Mouse (Mus musculus): ENCODE data around the gene Hoxb8.

Hoxb8 gene

GRCm38 (mm10) chr11:96268031-96268745, 13.5 kb upstream of the Hoxb8 start:
- DNase-seq (ENCODE audit: low spot score in 2 of 2) = no peak

- DNase-seq (ENCODE audit: low spot score in 2 of 2) = no peak
These were observed 11.8 kb upstream of the Hoxb8 start for GRCm38 (mm10) chr11:96269869-96270268.

- no peak for DNase-seq (ENCODE audit: low spot score in 2 of 2)
These were observed 10.6 kb upstream of the Hoxb8 start, which contains the start of gene Hoxb9 for GRCm38 (mm10) chr11:96270996-96271540. Gene Hoxb9 (plus strand): TSS chr11:96271457.

GRCm38 (mm10) chr11:96271541-96272011, 10.1 kb upstream of the Hoxb8 start:
- DNase-seq (ENCODE audit: low spot score in 2 of 2) = peak in 1 of 2 experiments; percentile 62

- DNase-seq (ENCODE audit: low spot score in 2 of 2) = no peak
These were observed 9.4 kb upstream of the Hoxb8 start for GRCm38 (mm10) chr11:96272024-96272921.

GRCm38 (mm10) chr11:96274428-96274827, 7.3 kb upstream of the Hoxb8 start:
- DNase-seq (ENCODE audit: low spot score in 2 of 2) = no peak

GRCm38 (mm10) chr11:96275896-96276295, 5.8 kb upstream of the Hoxb8 start:
- DNase-seq (ENCODE audit: low spot score in 2 of 2) = no peak

- DNase-seq (ENCODE audit: low spot score in 2 of 2) = no peak
These were observed 4.3 kb upstream of the Hoxb8 start for GRCm38 (mm10) chr11:96277151-96278044.

- DNase-seq (ENCODE audit: low spot score in 2 of 2) = no peak
These were observed 3.4 kb upstream of the Hoxb8 start for GRCm38 (mm10) chr11:96278324-96278723.

- peak in 1 of 2 experiments; percentile 75 for DNase-seq (ENCODE audit: low spot score in 2 of 2)
These were observed 2.9 kb upstream of the Hoxb8 start for GRCm38 (mm10) chr11:96278773-96279172.

- DNase-seq (ENCODE audit: low spot score in 2 of 2) = no peak
These were observed 2.1 kb upstream of the Hoxb8 start for GRCm38 (mm10) chr11:96279421-96280233.

GRCm38 (mm10) chr11:96280399-96281378, 1.0 kb upstream of the Hoxb8 start:
- no peak for DNase-seq (ENCODE audit: low spot score in 2 of 2)

- no peak for DNase-seq (ENCODE audit: low spot score in 2 of 2)
These were observed 309 bp upstream of the Hoxb8 start for GRCm38 (mm10) chr11:96281396-96281795.

- no peak for DNase-seq (ENCODE audit: low spot score in 2 of 2)
These were observed 1.2 kb downstream of the Hoxb8 start for GRCm38 (mm10) chr11:96282795-96283430.

GRCm38 (mm10) chr11:96284041-96284749, 2.5 kb downstream of the Hoxb8 start:
- DNase-seq (ENCODE audit: low spot score in 2 of 2) = no peak

- no peak for DNase-seq (ENCODE audit: low spot score in 2 of 2)
These were observed 3.3 kb downstream of the Hoxb8 start for GRCm38 (mm10) chr11:96284774-96285734.
